In the genomic region with DNA sequence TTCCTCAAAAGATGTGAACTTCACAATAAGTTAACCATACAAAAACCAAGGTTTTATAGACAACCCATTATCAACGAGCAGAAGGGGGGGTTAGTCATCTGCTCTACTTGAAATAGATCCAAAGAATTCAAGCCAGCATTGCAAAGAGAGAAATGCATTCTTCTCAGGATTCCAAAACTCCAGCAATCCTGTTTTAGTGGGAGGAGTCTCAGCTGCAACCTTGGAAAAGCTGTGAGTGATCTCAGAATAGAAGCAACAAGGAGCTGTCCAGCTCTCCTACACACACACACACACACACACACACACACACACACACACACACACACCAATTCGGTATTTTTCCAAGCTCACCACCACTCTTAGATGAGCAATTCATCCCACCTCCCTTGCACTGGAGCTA, we compare ENCODE assay signal across 18 mouse cellular contexts.
DNase-seq lines count a peak whose midpoint lies in the region; ATAC-seq and TF ChIP-seq lines count a peak whose summit lies in the region.
"Had no signal": no experiment of that assay in that cellular context is flagged by ENCODE, and none has a peak within 500 bp of the region (broad histone marks: within the 10 kb centered on the region; RNA-seq: fewer than 3 reads in every experiment).

No protein-coding gene starts in this region.

- no peak for ATAC-seq in forebrain, embryonic 14.5 days
- ATAC-seq in forebrain, embryonic 15.5 days (replicated peaks) = no peak
- ATAC-seq: activated CD4-positive, CD25-positive, alpha-beta regulatory T cell, adult 4 months had no signal

- no peak overlapping the region for H3K4me3 ChIP-seq in forebrain, embryonic 14.5 days (ENCODE audit: low read depth, low read length)
- no peak overlapping the region for H3K4me3 ChIP-seq in forebrain, embryonic 15.5 days
- no peak overlapping the region for H3K4me3 ChIP-seq in layer of hippocampus, adult 2 months
- H3K4me3 ChIP-seq: hindbrain, embryonic 13.5 days; liver, embryonic 13.5 days had no signal

- H3K27me3 ChIP-seq in forebrain, embryonic 14.5 days (replicated peaks; ENCODE audit: control insufficient read depth, insufficient read depth, low read length) = no peaks in the 10 kb centered on the region
- no peaks in the 10 kb centered on the region for H3K27me3 ChIP-seq in forebrain, embryonic 15.5 days
- H3K27me3 ChIP-seq: hindbrain, embryonic 13.5 days; liver, embryonic 13.5 days had no signal

- H3K27ac ChIP-seq in forebrain, embryonic 14.5 days (ENCODE audit: low read depth, low read length) = no peak overlapping the region
- H3K27ac ChIP-seq in forebrain, embryonic 15.5 days (replicated peaks) = no peak overlapping the region
- H3K27ac ChIP-seq in layer of hippocampus, adult 2 months = no peak overlapping the region
- H3K27ac ChIP-seq: hindbrain, embryonic 13.5 days; liver, embryonic 13.5 days had no signal

- no peak overlapping the region for H3K4me2 ChIP-seq in forebrain, embryonic 14.5 days (ENCODE audit: low read length)
- no peak overlapping the region for H3K4me2 ChIP-seq in forebrain, embryonic 15.5 days (replicated peaks)
- H3K4me2 ChIP-seq: hindbrain, embryonic 13.5 days; liver, embryonic 13.5 days had no signal

- peak; percentile 25 for DNase-seq in forebrain, embryonic 14.5 days (ENCODE audit: low spot score)
- peak; percentile 3 for DNase-seq in layer of hippocampus, adult 11-12 months (ENCODE audit: low spot score)
- no peak for DNase-seq in layer of hippocampus, adult 2 months (ENCODE audit: low spot score in 2 of 2)
- peak; percentile 27 to 35 for DNase-seq in right cerebral cortex, adult 2 months (ENCODE audit: low spot score in 2 of 2)
- no peak for DNase-seq in right cerebral cortex, postnatal 4 days
- DNase-seq in telencephalon, adult 2 months (ENCODE audit: low read depth, low spot score) = peak; percentile 27
- DNase-seq in ovary, adult 18-20 months (ENCODE audit: low spot score) = no peak
- DNase-seq: B cell, adult 2 months; cerebellum, adult 11-12 months; embryo, embryonic 11 days; gastrocnemius, postnatal 25 days; layer of hippocampus, postnatal 36 days; liver, embryonic 13.5 days; thymus, postnatal 25 days had no signal

- H3K9me3 ChIP-seq in forebrain, embryonic 14.5 days (replicated peaks; ENCODE audit: control insufficient read depth, low read length) = no peaks in the 10 kb centered on the region
- no peaks in the 10 kb centered on the region for H3K9me3 ChIP-seq in forebrain, embryonic 15.5 days
- H3K9me3 ChIP-seq: G1E; hindbrain, embryonic 13.5 days; liver, embryonic 13.5 days had no signal

- no peaks in the 10 kb centered on the region for H3K4me1 ChIP-seq in forebrain, embryonic 14.5 days (ENCODE audit: control insufficient read depth, insufficient read depth, low read length)
- H3K4me1 ChIP-seq in forebrain, embryonic 15.5 days = no peaks in the 10 kb centered on the region; the same call in 1 of the 2 replicates
- H3K4me1 ChIP-seq: hindbrain, embryonic 13.5 days; liver, embryonic 13.5 days had no signal

- H3K36me3 ChIP-seq in forebrain, embryonic 14.5 days (ENCODE audit: control insufficient read depth, insufficient read depth, low read length) = no peaks in the 10 kb centered on the region
- H3K36me3 ChIP-seq in forebrain, embryonic 15.5 days = no peaks in the 10 kb centered on the region
- H3K36me3 ChIP-seq: G1E; hindbrain, embryonic 13.5 days; liver, embryonic 13.5 days had no signal

- 50% methylated on average over 2 of the region's 2 CpGs for WGBS in forebrain, embryonic 14.5 days
- WGBS in forebrain, embryonic 15.5 days = 56% methylated on average over 2 of the region's 2 CpGs

- H3K9ac ChIP-seq in forebrain, embryonic 14.5 days (ENCODE audit: low read length) = no peak overlapping the region
- no peak overlapping the region for H3K9ac ChIP-seq in forebrain, embryonic 15.5 days (replicated peaks)
- H3K9ac ChIP-seq: hindbrain, embryonic 13.5 days; liver, embryonic 13.5 days had no signal

- TF ChIP-seq CTCF in layer of hippocampus, adult 2 months (conservative IDR thresholded peaks at IDR 0.05) = no peak

Comparison
In these comparisons a context has a peak if more than half of its experiments do, and no peak if none do; other contexts are left out.
1. DNase-seq: peak in forebrain, embryonic 14.5 days (single experiment), layer of hippocampus, adult 11-12 months (single experiment), right cerebral cortex, adult 2 months (2 of 2) and telencephalon, adult 2 months (single experiment); none in layer of hippocampus, adult 2 months (0 of 2), right cerebral cortex, postnatal 4 days (single experiment) and ovary, adult 18-20 months (single experiment).